Mouse (Mus musculus) B cell, adult 2 months (primary cell): ENCODE measurements at regions not wholly inside any gene's neighbourhood (a gene's known extent, or its start where the extent isn't known, plus 50 kb on each side); places are given as distances from the start of the nearest gene placed in this dataset.

Experiments used
- DNase-seq, 2 experiments: peaks; one replicate each; pipeline ENCODE4 v3.0.0; 2022

GRCm38 (mm10) chr12:71481899-71482593 is 172.4 kb downstream of the Dact1 start:
- no peak for DNase-seq

DNA sequence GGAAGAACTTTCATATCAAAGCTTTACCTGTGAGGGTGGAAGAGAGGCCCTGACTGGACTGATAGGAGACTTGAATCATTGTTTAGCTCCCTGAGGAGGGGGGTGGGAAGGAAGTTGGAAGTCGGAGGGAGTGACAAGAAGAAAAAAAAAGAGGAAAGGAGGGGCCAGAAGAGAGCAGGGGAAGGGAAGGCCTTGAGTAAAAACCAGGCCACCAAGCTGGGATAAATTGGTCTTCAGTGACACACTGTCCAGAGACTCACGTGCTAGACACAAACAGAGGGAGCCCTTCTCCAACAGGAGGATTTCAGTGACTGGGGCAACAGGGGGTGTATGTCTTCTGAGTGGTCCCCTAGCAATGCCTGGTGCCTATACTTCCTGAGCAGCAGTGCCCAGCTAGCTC is 172.9 kb downstream of the Dact1 start:
- no peak for DNase-seq

- DNase-seq = no peak
These were observed 174.0 kb downstream of the Dact1 start for GRCm38 (mm10) chr12:71483536-71484165.

DNA sequence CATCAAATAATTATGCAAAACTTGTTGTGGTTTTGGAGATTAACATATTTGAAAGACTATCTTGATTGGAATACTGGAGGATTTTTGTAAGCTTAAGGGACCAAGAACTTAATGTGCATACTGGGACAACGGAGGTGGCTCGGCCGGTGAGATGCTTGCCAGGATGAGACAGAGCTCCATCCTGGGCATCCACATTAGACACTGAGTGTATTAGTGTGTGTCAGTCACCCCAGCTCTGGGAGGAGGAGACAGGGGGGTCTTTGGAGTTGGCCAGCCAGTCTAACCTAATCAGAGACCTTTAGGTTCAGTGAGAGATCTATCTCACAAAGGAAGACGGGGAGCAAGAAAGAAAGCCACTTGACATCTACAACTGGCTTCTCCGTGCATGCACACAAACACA is 174.6 kb downstream of the Dact1 start:
- no peak for DNase-seq

GRCm38 (mm10) chr12:71486078-71486477 is 176.4 kb downstream of the Dact1 start:
- DNase-seq = no peak

DNA sequence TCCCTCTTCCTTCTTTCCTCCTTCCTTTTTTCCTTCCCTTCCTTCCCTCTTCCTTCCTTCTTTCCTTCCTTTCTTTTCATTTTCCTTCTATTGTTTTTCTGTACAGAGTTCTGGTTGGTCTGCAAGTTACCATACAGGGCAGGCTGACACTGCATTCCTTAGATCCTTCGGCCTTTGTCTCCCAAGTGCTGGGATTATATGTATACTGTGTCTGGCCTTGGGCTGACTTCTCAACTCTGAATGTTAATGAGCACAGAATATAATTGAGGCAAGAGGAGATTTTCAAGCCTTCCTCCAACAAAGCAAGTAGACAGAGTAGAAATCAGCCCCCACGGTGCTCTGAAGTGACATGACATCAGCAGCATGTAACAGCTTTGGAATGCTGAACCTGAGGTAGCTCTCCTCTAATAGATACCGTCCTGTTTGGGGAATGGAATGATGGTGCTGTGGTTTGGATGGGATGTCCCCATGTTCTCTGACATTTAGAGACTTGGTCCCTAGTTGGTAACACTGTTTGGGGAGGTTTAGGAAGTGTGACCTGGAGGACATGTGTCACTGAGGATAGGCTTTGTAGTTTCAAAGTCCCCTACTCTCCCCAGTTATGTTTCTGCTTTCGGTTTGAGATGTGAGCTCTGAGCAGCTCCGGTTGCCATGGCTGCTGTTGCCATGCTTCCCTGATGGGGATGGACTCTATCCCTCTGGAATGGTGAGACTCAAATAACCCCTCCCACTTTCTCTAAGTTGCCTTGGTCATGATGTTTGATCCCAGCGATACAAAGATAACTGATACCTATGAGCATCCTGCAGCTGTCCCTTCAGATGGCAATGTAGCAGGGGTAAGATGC is 178.1 kb downstream of the Dact1 start:
- no peak for DNase-seq

GRCm38 (mm10) chr12:71489295-71489694 is 179.6 kb downstream of the Dact1 start:
- no peak for DNase-seq

DNA sequence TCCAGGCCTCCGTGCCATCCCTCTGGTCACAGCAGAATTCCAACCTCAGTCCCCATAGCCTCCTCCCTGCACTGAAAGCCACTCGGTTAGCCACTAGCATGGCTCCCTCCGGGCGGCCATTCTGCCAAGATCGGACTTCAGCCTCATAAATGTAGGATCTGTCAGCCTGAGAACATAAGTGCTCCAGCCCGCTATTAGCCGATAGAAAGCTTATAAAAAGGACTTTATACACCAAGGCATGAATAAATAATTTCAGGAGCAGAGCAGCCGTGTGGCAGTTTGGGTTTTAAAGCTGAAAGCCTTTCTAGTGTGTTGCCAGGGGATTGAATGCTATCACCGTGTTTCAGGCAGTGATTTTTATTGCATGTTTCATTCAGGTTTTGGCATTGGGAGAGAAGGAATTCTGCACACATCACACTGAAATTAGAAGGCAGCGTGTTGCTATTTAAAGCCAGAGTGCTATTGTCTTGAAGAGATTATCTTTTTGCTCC is 185.2 kb downstream of the Dact1 start:
- no peak for DNase-seq

DNA sequence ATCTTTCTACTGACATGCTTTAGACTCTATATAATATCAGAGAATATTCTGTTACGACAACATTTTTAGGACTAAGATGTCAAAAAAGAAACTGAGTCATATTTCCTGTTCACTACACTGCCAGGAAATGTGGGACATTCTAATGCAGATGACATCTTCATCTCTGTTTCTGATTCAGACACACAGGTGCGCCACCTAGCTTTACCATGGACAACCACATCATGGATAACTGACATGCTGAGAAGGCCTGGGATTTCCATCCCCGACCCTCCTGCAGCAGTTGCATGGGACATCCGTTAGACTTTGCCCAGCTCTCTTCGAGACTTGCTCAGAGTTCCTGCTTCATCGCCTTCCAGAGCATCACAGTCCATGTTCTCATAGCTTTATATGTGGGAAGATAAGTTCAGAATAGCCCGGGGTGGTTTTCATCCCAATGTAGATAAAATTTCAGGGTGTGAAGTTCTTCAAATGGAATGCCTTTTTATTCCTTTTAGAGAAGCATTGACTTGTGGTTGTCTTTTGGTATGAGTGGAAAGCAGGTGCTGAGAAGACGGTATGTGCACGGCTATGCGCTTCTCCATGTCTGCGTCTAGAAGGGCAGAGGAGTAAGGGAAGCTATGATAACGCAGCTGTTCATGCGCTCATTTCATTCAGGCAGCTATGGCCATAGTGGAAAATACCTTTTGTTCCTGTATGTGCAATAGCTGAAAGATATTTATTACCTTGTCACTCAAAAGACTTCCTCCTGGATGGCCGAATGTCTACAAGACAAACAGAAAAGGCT is 188.8 kb downstream of the Dact1 start:
- no peak for DNase-seq

DNA sequence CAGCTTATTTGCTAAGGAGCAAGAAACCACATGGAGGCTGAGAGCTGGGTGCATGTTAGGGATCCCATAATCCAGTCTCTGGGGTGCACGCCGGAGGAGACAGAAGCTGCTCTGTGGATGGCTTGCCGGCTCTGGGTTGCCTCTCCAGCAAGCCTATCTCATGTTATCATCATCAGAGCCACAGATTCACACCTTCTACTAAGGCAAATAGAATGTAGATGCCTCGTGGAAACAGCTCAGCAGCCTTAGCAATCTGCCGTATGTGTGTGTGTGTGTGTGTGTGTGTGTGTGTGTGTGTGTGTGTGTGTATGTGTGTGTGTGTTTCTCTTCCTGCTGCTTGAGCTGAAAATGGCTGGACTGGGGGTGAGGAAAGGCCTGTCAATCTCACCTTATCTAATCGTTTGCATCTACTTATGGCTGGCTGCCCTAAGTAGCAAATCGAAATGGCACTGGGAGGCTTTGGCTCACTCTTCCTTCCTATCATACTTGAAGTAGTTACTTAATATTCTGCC is 191.7 kb downstream of the Dact1 start:
- DNase-seq = no peak

- DNase-seq = no peak
These were observed 193.6 kb downstream of the Dact1 start for GRCm38 (mm10) chr12:71503265-71503664.

GRCm38 (mm10) chr12:71506206-71506605 is 196.5 kb downstream of the Dact1 start:
- DNase-seq = no peak

- no peak for DNase-seq
These were observed 197.0 kb downstream of the Dact1 start for GRCm38 (mm10) chr12:71506716-71507115.

DNA sequence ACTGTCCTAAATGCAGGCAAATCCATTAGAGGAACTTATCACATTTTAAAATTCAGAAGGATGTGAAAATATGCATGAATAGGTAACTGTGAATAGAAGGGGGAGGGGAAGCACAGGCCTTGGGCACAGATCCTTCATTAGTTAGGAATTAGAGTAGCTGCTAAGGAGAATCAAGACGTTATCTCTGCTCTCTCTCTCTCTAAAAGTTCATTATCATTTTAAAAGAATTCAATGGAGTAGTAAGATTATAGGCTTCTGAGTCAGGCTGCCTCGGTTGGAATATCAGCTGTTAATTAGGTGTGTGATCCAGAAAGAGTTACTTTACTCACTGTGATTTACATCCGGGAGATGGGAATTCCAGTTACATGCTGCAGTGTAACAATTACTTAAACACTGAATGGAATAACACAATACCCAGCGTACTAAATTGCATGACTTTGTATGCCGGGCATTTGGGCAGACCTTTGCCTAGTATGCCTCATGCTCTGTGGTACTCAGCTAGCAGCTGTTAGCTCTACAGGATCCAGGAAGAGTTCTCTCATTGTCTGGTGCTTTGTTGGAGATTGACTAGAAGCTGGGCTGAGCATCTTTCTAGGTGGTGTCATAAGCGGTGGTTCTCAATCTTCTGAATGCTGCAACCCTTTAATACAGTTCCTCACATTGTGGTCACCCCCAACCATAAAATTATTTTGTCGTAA is 203.4 kb downstream of the Dact1 start:
- no peak for DNase-seq

- DNase-seq = no peak
These were observed 209.8 kb downstream of the Dact1 start for GRCm38 (mm10) chr12:71519520-71519919.

DNA sequence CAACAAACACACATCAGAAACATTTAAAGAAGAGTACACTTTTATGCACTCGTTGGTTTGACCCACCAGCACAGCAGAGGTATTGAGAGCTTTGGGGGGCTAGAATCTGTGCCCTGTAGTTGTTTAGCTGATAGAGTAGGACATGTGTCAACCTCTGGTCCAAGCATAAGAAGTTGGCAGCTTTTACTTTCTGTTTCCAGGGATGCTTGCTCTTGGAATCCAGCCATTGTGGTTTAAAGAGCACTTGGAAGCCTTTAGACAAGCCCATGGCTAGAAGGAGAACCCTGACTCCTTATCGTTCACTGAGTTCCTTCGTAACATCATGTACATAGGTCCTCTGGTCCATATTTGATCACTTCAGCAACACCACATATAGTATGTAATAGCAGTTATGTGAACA is 212.3 kb downstream of the Dact1 start:
- DNase-seq = no peak

- no peak for DNase-seq
These were observed 212.8 kb downstream of the Dact1 start for GRCm38 (mm10) chr12:71522451-71522850.

DNA sequence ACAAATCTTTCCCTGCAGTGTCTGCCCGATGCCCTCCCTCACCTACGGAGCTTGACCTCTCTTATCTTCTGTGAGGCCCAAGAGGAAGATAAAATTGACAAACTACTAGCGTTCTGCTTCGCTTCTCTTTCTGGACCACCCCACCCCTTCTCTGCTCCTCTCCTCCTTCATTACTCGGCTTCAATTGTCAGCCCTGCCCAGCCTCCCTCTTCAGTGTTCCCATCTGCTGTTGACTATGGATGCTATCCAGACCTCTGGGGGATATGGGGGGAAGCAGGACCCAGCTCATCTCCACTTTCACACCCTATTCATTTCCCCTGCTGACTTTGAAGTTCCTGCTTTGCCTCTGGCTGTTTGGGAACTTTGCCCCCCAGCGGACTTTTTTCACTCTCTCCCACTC is 214.5 kb downstream of the Dact1 start:
- DNase-seq = no peak

GRCm38 (mm10) chr12:71525255-71525927 is 215.7 kb downstream of the Dact1 start:
- no peak for DNase-seq

DNA sequence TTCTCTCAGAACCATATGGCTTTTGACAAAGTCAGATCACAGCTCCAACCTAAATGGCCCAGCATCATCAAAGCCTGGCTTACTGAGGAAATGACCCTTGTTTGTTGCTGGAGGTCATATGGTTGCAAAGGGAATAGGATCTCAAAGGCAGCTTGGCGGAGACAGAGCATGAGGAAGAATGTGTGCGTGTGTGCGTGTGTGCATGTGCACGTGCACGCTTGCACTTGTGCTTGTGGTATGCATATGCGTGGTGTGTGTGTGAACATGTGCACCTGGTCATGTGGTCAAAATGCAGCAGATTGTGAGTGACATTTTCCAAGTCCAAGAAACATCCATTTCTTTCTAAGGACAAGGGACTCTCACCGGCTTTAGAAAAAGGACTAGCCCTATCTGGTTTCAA is 216.9 kb downstream of the Dact1 start:
- no peak for DNase-seq

DNA sequence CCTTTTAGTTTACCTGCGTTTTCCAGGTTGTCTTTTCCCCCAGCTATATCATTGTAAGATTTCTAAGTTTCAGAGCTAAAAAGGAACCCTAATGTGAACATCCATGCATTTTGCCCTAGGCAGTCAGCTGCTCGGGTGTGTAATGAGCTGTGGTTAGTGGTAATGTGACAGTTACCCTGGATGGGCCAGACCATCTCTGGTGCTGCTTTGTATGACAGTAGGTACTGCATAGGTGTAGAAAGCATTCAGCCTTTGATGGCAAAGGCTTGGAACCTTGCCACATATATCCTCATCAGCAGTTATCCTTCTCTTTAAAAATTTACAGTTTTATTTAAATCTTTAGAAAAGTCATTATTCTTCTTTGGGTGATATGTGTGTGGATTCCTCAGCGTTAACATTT is 222.5 kb downstream of the Dact1 start:
- no peak for DNase-seq
